Mouse (Mus musculus) liver, embryonic 14.5 days (tissue): ENCODE measurements around the gene Vasn. TPM values are rescaled to one million over a fixed set of nuclear protein-coding genes. Genes with fewer than 3 reads are reported as not detected.
"Not testable (repeated sequence)": the region's sequence is repeated elsewhere in the genome, so short reads cannot be mapped to it uniquely, and the experiment has no call there.

Source experiments
- ATAC-seq: fragments of 200-750 bp; cut with Nextera tagmentation; 2 replicates; pipeline ENCODE4 v1.8.0; 2017; ENCODE audit warnings: moderate number of reproducible peaks, mild to moderate bottlenecking, moderate library complexity; ENCODE audit not compliant: insufficient read depth
- DNase-seq, 3 experiments: peaks; one replicate each; pipeline ENCODE4 v3.0.0-alpha.2; 2012 to 2013; ENCODE audit warnings: low read depth in 3 of 3, low spot score in 3 of 3
- H3K27ac ChIP-seq: fragments of 300-500 bp; sonication (generic); 2 replicates; pipeline ENCODE4 v1.5.1; 2014; ENCODE audit warnings: moderate library complexity, mild to moderate bottlenecking, control low read depth, inconsistent platforms
- H3K27me3 ChIP-seq: fragments of 300-500 bp; sonication (generic); 2 replicates; pipeline ENCODE4 v1.6.1; 2014; ENCODE audit warnings: mild to moderate bottlenecking, low read length, moderate library complexity; ENCODE audit not compliant: control insufficient read depth, insufficient read depth
- H3K36me3 ChIP-seq: fragments of 300-500 bp; sonication (generic); replicated peaks from 2 replicates; pipeline ENCODE4 v1.6.1; 2014; ENCODE audit warnings: low read depth; ENCODE audit not compliant: control insufficient read depth, insufficient read depth
- H3K4me1 ChIP-seq, 2 experiments: fragments of 200-500 bp in 1 of 2; fragments of 300-500 bp in 1 of 2; sonication (generic) in 1 of 2; replicated peaks; 2 replicates each; pipeline ENCODE4 v1.6.1; 2012 to 2014; ENCODE audit warnings: antibody characterized with exemption in 1 of 2, inconsistent platforms in 1 of 2, low read length in 1 of 2; ENCODE audit not compliant: control insufficient read depth in 2 of 2, insufficient read depth in 2 of 2
- H3K4me2 ChIP-seq: fragments of 300-500 bp; sonication (generic); 2 replicates; pipeline ENCODE4 v1.6.1; 2014; ENCODE audit warnings: low read depth, mild to moderate bottlenecking, control low read depth, moderate library complexity
- H3K4me3 ChIP-seq, 2 experiments: fragments of 200-500 bp in 1 of 2; fragments of 300-500 bp in 1 of 2; sonication (generic) in 1 of 2; 2 replicates each; pipeline ENCODE4 v1.5.1; 2012 to 2014; ENCODE audit warnings: low read depth in 2 of 2, low read length in 2 of 2, mild to moderate bottlenecking in 2 of 2, control low read depth in 1 of 2, inconsistent platforms in 1 of 2, moderate library complexity in 1 of 2; ENCODE audit not compliant: insufficient read depth in 1 of 2
- H3K9ac ChIP-seq: fragments of 300-500 bp; sonication (generic); replicated peaks from 2 replicates; pipeline ENCODE4 v1.6.1; 2014; ENCODE audit warnings: mild to moderate bottlenecking, control low read depth, moderate library complexity
- H3K9me3 ChIP-seq: fragments of 300-500 bp; sonication (generic); 2 replicates; pipeline ENCODE4 v1.6.1; 2016; ENCODE audit warnings: low read length, mixed read lengths; ENCODE audit not compliant: control insufficient read depth
- CTCF ChIP-seq: IDR thresholded peaks from 2 replicates; pipeline ENCODE4 v1.5.1; 2016; ENCODE audit warnings: antibody characterized with exemption, low read depth, control low read depth
- EP300 ChIP-seq: IDR thresholded peaks from 2 replicates; pipeline ENCODE4 v1.6.1; 2016; ENCODE audit warnings: antibody characterized with exemption, low read depth
- WGBS: fragments of 180-500 bp; shearing (Covaris S2); extraction: QIAGEN DNeasy Blood & Tissue Kit; methylation state at CpG from one replicate; pipeline ENCODE4 v1.1.7; 2014; ENCODE audit not compliant: insufficient replicate concordance; 5-methylcytosine and 5-hydroxymethylcytosine counted together
- polyA plus RNA-seq, 2 experiments: library from polyadenylated mRNA; depleted of rRNA in 1 of 2; stranded (reverse) in 1 of 2; unstranded in 1 of 2; fragments of >200 nt; fragmentation: Nextera tagmentation in 1 of 2; extraction: Ambion mirVana in 1 of 2; gene quantifications; 2 replicates each; pipeline versions ENCODE4 v1.2.1 to v1.2.3; 2012 to 2014

Gene Vasn
- polyA plus RNA-seq, 2 experiments: 1.2 to 2.5 TPM

GRCm38 (mm10) chr16:4683193-4683580, 43.4 kb downstream of the Vasn start:
- 10% methylated on average over 9 of the region's 9 CpGs for WGBS

DNA sequence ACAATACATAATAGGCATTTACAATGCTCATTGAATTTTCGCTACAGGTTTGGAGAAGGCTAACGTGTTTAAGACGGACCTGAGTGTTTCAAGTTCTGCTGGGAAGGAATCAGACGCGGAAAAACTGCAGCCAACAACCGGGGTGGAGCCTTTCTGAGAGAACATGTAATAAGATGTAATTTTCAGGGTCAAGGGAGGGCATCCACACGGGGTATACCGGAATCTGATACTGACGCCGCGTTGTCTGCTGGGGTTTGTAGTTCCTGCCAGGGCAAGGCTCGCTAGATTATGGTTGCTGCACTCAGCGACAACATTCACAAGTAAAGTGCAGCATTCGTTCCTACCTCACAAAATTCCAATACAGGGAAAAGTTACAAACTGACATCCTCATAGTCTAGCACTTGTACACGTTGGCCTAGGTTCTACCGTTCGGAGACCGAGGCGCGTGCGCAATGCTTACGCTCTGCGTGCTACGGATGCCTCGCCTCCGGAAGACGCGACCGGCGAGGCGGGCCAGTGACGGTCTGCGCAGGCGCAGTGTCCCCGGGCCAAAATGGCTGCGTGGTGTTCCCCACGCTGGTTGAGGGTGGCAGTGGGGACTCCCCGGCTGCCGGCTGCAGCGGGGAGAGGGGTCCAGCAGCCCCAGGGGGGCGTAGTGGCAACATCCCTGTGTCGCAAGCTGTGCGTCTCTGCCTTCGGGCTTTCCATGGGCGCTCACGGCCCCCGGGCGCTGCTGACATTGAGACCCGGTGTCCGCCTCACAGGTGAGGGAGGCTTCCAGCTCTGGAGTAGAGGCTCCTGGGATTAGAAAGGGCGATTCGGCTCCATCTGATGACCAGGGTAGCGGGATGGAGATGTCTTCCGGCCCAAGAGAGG, 44.1 kb downstream of the Vasn start:
- under 1% methylated on average over 53 of the region's 54 CpGs for WGBS
- H3K9ac ChIP-seq: peak overlapping the region; percentile 85
- H3K27me3 ChIP-seq: no peaks in the 10 kb centered on the region
- DNase-seq (peak; percentile 84 to 86 (median 85)), ATAC-seq (peak; percentile 78)
- H3K4me1 ChIP-seq: peaks cover 17 to 23% of the 10 kb centered on the region in 2 experiments
- H3K4me2 ChIP-seq: peak overlapping the region; percentile 88
- TF ChIP-seq CTCF (no peak), EP300 (no peak)
- H3K36me3 ChIP-seq: peaks cover 10% of the 10 kb centered on the region
- no peaks in the 10 kb centered on the region for H3K9me3 ChIP-seq
- peak overlapping the region; percentile 84 to 92 for H3K4me3 ChIP-seq
- peak overlapping the region; percentile 70 for H3K27ac ChIP-seq

More at GRCm38 (mm10) chr16:4683193-4683580, 43.4 kb downstream of the Vasn start:
- Histone ChIP-seq H3K4me2 (peak overlapping the region; percentile 88), H3K9ac (peak overlapping the region; percentile 59), H3K9me3 (no peaks in the 10 kb centered on the region), H3K36me3 (peaks cover 7% of the 10 kb centered on the region), H3K27me3 (no peaks in the 10 kb centered on the region), H3K4me3 (peak overlapping the region; percentile 84 to 92), H3K4me1 (peaks cover 21 to 29% of the 10 kb centered on the region in 2 experiments), H3K27ac (peak overlapping the region; percentile 70)
- TF ChIP-seq EP300: peak; percentile 61; the same call in 1 of the 2 replicates
- TF ChIP-seq CTCF: no peak
- peak; percentile 25; the same call in 1 of the 2 replicates for ATAC-seq
- peak in 2 of 3 experiments; percentile 39 to 49 for DNase-seq

DNA sequence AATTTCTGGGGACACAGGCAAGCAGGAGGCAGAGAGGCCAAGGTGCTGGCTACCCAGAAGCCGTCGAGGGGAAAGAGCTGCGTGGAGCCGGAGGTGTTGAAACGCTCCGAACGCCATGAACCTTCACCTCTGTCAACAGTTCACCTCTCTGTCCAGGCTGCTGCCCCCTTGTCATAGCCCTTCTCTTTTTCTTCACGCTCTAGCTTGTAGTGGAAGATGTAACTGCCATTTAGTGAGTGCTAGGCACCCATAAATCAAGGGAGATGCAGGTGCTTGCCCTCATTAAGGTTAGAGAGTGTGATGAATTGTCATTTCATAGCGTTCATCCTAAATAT, 44.7 kb downstream of the Vasn start:
- H3K9ac ChIP-seq: peak overlapping the region; percentile 85
- 0% methylated on average over 9 of the region's 9 CpGs for WGBS
- H3K9me3 ChIP-seq: no peaks in the 10 kb centered on the region
- peaks cover 16% of the 10 kb centered on the region for H3K36me3 ChIP-seq
- peak overlapping the region; percentile 84 to 92 for H3K4me3 ChIP-seq
- H3K4me1 ChIP-seq: peaks cover 16 to 22% of the 10 kb centered on the region in 2 experiments
- H3K27ac ChIP-seq: peak overlapping the region; percentile 24
- TF ChIP-seq CTCF (no peak), EP300 (no peak)
- H3K4me2 ChIP-seq: peak overlapping the region; percentile 88
- ATAC-seq (peak; percentile 8; the same call in 1 of the 2 replicates), DNase-seq (no peak)
- H3K27me3 ChIP-seq: no peaks in the 10 kb centered on the region

GRCm38 (mm10) chr16:4689371-4689770, 49.6 kb downstream of the Vasn start:
- H3K9ac ChIP-seq, H3K27ac ChIP-seq, H3K4me2 ChIP-seq, H3K27me3 ChIP-seq, H3K4me3 ChIP-seq, DNase-seq, H3K4me1 ChIP-seq, H3K9me3 ChIP-seq, ATAC-seq: not testable (repeated sequence)
- 95% methylated on average over 4 of the region's 4 CpGs for WGBS
- H3K36me3 ChIP-seq: peaks cover 49% of the 10 kb centered on the region
- TF ChIP-seq CTCF: peak; percentile 26; the same call in 1 of the 2 replicates

Other genes starting within 250 kb of the Vasn start
- gene Adcy9, start 219.4 kb upstream of the Vasn start, polyA plus RNA-seq (2012; rRNA removed): 0.78 and 0.81 TPM in 2 replicates
- 0.62 and 0.65 TPM in 2 replicates for gene Adcy9, start 219.4 kb upstream of the Vasn start, polyA plus RNA-seq (2014; fragmentation: Nextera tagmentation; extraction: Ambion mirVana)
- gene Srl, start 98.1 kb upstream of the Vasn start, polyA plus RNA-seq (2012; rRNA removed): 1.5 and 2.2 TPM in 2 replicates
- gene Srl, start 98.1 kb upstream of the Vasn start, polyA plus RNA-seq (2014; fragmentation: Nextera tagmentation; extraction: Ambion mirVana): 1.2 and 3.2 TPM in 2 replicates
- gene Tfap4, start 80.1 kb upstream of the Vasn start, polyA plus RNA-seq (2012; rRNA removed): 5.4 and 6.9 TPM in 2 replicates
- 4.6 and 4.8 TPM in 2 replicates for gene Tfap4, start 80.1 kb upstream of the Vasn start, polyA plus RNA-seq (2014; fragmentation: Nextera tagmentation; extraction: Ambion mirVana)
- 2.8 and 3.4 TPM in 2 replicates for gene Glis2, start 45.2 kb upstream of the Vasn start, polyA plus RNA-seq (2012; rRNA removed)
- gene Glis2, start 45.2 kb upstream of the Vasn start, polyA plus RNA-seq (2014; fragmentation: Nextera tagmentation; extraction: Ambion mirVana): 1.7 and 2.7 TPM in 2 replicates
- gene Pam16, start 15.0 kb upstream of the Vasn start, polyA plus RNA-seq (2012; rRNA removed): 24.1 and 41.3 TPM in 2 replicates
- gene Pam16, start 15.0 kb upstream of the Vasn start, polyA plus RNA-seq (2014; fragmentation: Nextera tagmentation; extraction: Ambion mirVana): 64.4 and 68.0 TPM in 2 replicates
- gene Dnaja3, start within 50 bp of the Vasn start, polyA plus RNA-seq (2012; rRNA removed): 13.6 and 18.8 TPM in 2 replicates
- 34.1 and 37.3 TPM in 2 replicates for gene Dnaja3, start within 50 bp of the Vasn start, polyA plus RNA-seq (2014; fragmentation: Nextera tagmentation; extraction: Ambion mirVana)
- gene Coro7, start 39.8 kb downstream of the Vasn start, polyA plus RNA-seq (2012; rRNA removed): 9.7 and 10.4 TPM in 2 replicates
- 5.1 and 5.2 TPM in 2 replicates for gene Coro7, start 39.8 kb downstream of the Vasn start, polyA plus RNA-seq (2014; fragmentation: Nextera tagmentation; extraction: Ambion mirVana)
- gene Nmral1, start 79.4 kb downstream of the Vasn start, polyA plus RNA-seq (2012; rRNA removed): 27.0 and 36.6 TPM in 2 replicates
- gene Nmral1, start 79.4 kb downstream of the Vasn start, polyA plus RNA-seq (2014; fragmentation: Nextera tagmentation; extraction: Ambion mirVana): 45.2 and 48.2 TPM in 2 replicates
- 13.9 and 20.8 TPM in 2 replicates for gene Hmox2, start 86.4 kb downstream of the Vasn start, polyA plus RNA-seq (2012; rRNA removed)
- gene Hmox2, start 86.4 kb downstream of the Vasn start, polyA plus RNA-seq (2014; fragmentation: Nextera tagmentation; extraction: Ambion mirVana): 36.5 and 37.4 TPM in 2 replicates
- 10.0 and 11.9 TPM in 2 replicates for gene Cdip1, start 150.4 kb downstream of the Vasn start, polyA plus RNA-seq (2012; rRNA removed)
- 11.3 and 13.3 TPM in 2 replicates for gene Cdip1, start 150.4 kb downstream of the Vasn start, polyA plus RNA-seq (2014; fragmentation: Nextera tagmentation; extraction: Ambion mirVana)
- not detected in 2 replicates for gene 4930562C15Rik, start 195.5 kb downstream of the Vasn start, polyA plus RNA-seq (2012; rRNA removed)
- gene 4930562C15Rik, start 195.5 kb downstream of the Vasn start, polyA plus RNA-seq (2014; fragmentation: Nextera tagmentation; extraction: Ambion mirVana): not detected in 2 replicates
- gene Ubald1, start 240.4 kb downstream of the Vasn start, polyA plus RNA-seq (2012; rRNA removed): 5.4 and 6.7 TPM in 2 replicates
- gene Ubald1, start 240.4 kb downstream of the Vasn start, polyA plus RNA-seq (2014; fragmentation: Nextera tagmentation; extraction: Ambion mirVana): 9.0 and 9.5 TPM in 2 replicates
- gene Mgrn1, start 246.3 kb downstream of the Vasn start, polyA plus RNA-seq (2012; rRNA removed): 15.7 and 16.3 TPM in 2 replicates
- gene Mgrn1, start 246.3 kb downstream of the Vasn start, polyA plus RNA-seq (2014; fragmentation: Nextera tagmentation; extraction: Ambion mirVana): 17.6 and 18.0 TPM in 2 replicates